In the genomic region with DNA sequence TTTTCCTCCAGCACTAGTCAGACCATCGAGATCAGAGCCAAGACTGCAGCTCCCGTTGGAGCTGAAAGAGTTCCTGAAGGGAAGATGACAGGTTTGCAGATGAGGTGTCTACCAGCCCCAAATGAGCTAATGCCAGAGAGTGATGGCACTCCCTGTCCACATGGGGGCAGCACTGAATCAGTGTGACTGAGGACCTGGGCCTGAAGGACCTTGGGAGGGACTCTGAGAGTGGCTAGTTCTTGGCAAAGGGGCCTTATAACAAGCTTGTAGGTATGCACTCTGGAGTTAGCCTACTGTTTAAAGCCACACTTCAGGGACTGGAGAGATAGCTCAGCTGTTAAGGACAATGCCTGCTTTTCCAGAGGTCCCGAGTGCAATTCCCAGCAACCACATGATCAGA, we compare ENCODE assay signal across 10 mouse cellular contexts.
DNase-seq lines count a peak whose midpoint lies in the region; ATAC-seq lines count a peak whose summit lies in the region.
"Had no signal": no experiment of that assay in that cellular context is flagged by ENCODE, and none has a peak within 500 bp of the region (broad histone marks: within the 10 kb centered on the region; RNA-seq: fewer than 3 reads in every experiment).

No protein-coding gene starts in this region.

- peaks cover 14% of the 10 kb centered on the region for H3K27me3 ChIP-seq in kidney, embryonic 15.5 days

- H3K4me1 ChIP-seq in kidney, embryonic 15.5 days, result peaks cover 7% of the 10 kb centered on the region; the same call in 1 of the 2 replicates
- H3K4me1 ChIP-seq: embryonic facial prominence, embryonic 15.5 days had no signal

- no peak overlapping the region for H3K4me3 ChIP-seq in kidney, embryonic 15.5 days (replicated peaks)
- H3K4me3 ChIP-seq: embryonic facial prominence, embryonic 15.5 days; liver, embryonic 15.5 days had no signal

- intact Hi-C loops in left cerebral cortex, postnatal 4 days (cut with DNase I), result no loop called here

- no peak overlapping the region for H3K27ac ChIP-seq in kidney, embryonic 15.5 days
- H3K27ac ChIP-seq: embryonic facial prominence, embryonic 15.5 days; liver, embryonic 15.5 days had no signal

- H3K9ac ChIP-seq in kidney, embryonic 15.5 days, result no peak overlapping the region
- H3K9ac ChIP-seq: embryonic facial prominence, embryonic 15.5 days; liver, embryonic 15.5 days had no signal

- peak; percentile 20 for DNase-seq in kidney, adult 11 months
- peak; percentile 61 for DNase-seq in ES-CJ7 (ENCODE audit: low read depth, low spot score)
- DNase-seq in gastrocnemius, adult 8-10 months (ENCODE audit: low spot score in 2 of 2), result peak; percentile 6 to 9
- DNase-seq in left cerebral cortex, postnatal 4 days, result peak; percentile 67
- DNase-seq in ovary, postnatal 14 days (ENCODE audit: low spot score), result peak; percentile 34
- DNase-seq in yolk sac, embryonic 10.5 days (ENCODE audit: low spot score), result peak; percentile 12

- ATAC-seq in kidney, embryonic 15.5 days (replicated peaks; ENCODE audit: low FRiP score), result no peak; the same call in 1 of the 2 replicates
- ATAC-seq in cerebellum, adult (ENCODE audit: insufficient number of reproducible peaks, low FRiP score, low TSS enrichment), result 0 out of 2 replicates have a peak, but pooled peaks have one; percentile 23

- no peaks in the 10 kb centered on the region for H3K36me3 ChIP-seq in kidney, embryonic 15.5 days
- H3K36me3 ChIP-seq: embryonic facial prominence, embryonic 15.5 days; liver, embryonic 15.5 days had no signal

- no peaks in the 10 kb centered on the region for H3K9me3 ChIP-seq in kidney, embryonic 15.5 days (replicated peaks)
- H3K9me3 ChIP-seq: embryonic facial prominence, embryonic 15.5 days; liver, embryonic 15.5 days had no signal

- 40% methylated on average over 3 of the region's 3 CpGs for WGBS in kidney, embryonic 15.5 days

- no peak overlapping the region for H3K4me2 ChIP-seq in kidney, embryonic 15.5 days
- H3K4me2 ChIP-seq: embryonic facial prominence, embryonic 15.5 days; liver, embryonic 15.5 days had no signal

Comparison
In these comparisons a context has a peak if more than half of its experiments do, and no peak if none do; other contexts are left out.
1. DNase-seq: peak in every context shown above with its lines; median percentile 67 in left cerebral cortex, postnatal 4 days; 61 in ES-CJ7; 34 in ovary, postnatal 14 days; 20 in kidney, adult 11 months; 12 in yolk sac, embryonic 10.5 days; 8 in gastrocnemius, adult 8-10 months.